Mouse (Mus musculus): ENCODE measurements around the gene Atp6v1f. TPM values are rescaled to one million over a fixed set of nuclear protein-coding genes. Genes with fewer than 3 reads are reported as not detected.

Atp6v1f gene
- polyA plus RNA-seq, 1 experiment from 2014 or later: 248 TPM

- no peaks in the 10 kb centered on the region for H3K27me3 ChIP-seq (ENCODE audit: control insufficient read depth, insufficient read depth, low read length)
- no peak overlapping the region for H3K4me3 ChIP-seq (ENCODE audit: low read length)
- 92% methylated on average over 5 of the region's 5 CpGs for WGBS
- H3K4me2 ChIP-seq (replicated peaks; ENCODE audit: low read depth, low read length): no peak overlapping the region
- ATAC-seq (ENCODE audit: low FRiP score, low TSS enrichment): no peak
- H3K36me3 ChIP-seq (ENCODE audit: control insufficient read depth, insufficient read depth, low read length): peaks cover 7% of the 10 kb centered on the region; the same call in 1 of the 2 replicates
- peaks cover 13% of the 10 kb centered on the region; the same call in 1 of the 2 replicates for H3K4me1 ChIP-seq (ENCODE audit: control insufficient read depth, insufficient read depth, low read length)
- no peak overlapping the region for H3K27ac ChIP-seq (ENCODE audit: low read depth, low read length)
- no peak overlapping the region for H3K9ac ChIP-seq (ENCODE audit: low read depth, low read length)
- no peaks in the 10 kb centered on the region for H3K9me3 ChIP-seq (ENCODE audit: control insufficient read depth, low read length)
These were observed 38.0 kb downstream of the Atp6v1f start for GRCm38 (mm10) chr6:29505493-29505892.

DNA sequence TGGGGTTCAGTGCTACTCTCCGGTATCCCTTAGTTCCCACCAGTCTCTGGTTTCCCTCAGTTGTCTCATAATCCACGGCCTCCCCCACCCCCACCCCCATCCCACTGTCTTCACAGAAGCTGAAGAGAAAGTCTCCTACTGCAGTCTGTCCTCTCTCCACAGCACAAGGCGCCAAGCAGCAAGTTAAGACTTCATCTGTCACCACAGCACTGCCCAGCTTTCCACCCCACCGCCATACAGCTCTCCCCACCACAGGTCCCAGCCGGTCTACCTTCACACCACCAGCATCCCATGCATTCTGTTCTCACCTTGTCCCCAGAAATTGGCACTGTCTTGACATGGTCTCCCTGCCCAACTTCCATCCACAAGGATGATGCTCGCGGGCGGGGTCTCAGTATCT lies 39.3 kb downstream of the Atp6v1f start:
- Histone ChIP-seq H3K4me3 (ENCODE audit: low read length) (peak overlapping the region; percentile 68), H3K4me1 (ENCODE audit: control insufficient read depth, insufficient read depth, low read length) (peaks cover 13% of the 10 kb centered on the region; the same call in 1 of the 2 replicates), H3K27ac (ENCODE audit: low read depth, low read length) (no peak overlapping the region), H3K4me2 (replicated peaks; ENCODE audit: low read depth, low read length) (peak overlapping the region; percentile 72), H3K27me3 (ENCODE audit: control insufficient read depth, insufficient read depth, low read length) (no peaks in the 10 kb centered on the region), H3K9me3 (ENCODE audit: control insufficient read depth, low read length) (no peaks in the 10 kb centered on the region), H3K36me3 (ENCODE audit: control insufficient read depth, insufficient read depth, low read length) (peaks cover 7% of the 10 kb centered on the region; the same call in 1 of the 2 replicates), H3K9ac (ENCODE audit: low read depth, low read length) (peak overlapping the region; percentile 68)
- peak; percentile 2; the same call in 1 of the 2 replicates for ATAC-seq (ENCODE audit: low FRiP score, low TSS enrichment)
- 15% methylated on average over 8 of the region's 8 CpGs for WGBS

GRCm38 (mm10) chr6:29507447-29508309 lies 40.2 kb downstream of the Atp6v1f start, which contains the start of gene Kcp:
Kcp (minus strand) TSS chr6:29507952.
- peak within 1 kb of the TSS; percentile 72 for H3K4me2 ChIP-seq (replicated peaks; ENCODE audit: low read depth, low read length)
- peak within 1 kb of the TSS; percentile 68 for H3K9ac ChIP-seq (ENCODE audit: low read depth, low read length)
- H3K4me3 ChIP-seq (ENCODE audit: low read length): peak within 1 kb of the TSS; percentile 68
- H3K27ac ChIP-seq (ENCODE audit: low read depth, low read length): peak within 1 kb of the TSS; percentile 4; the same call in 1 of the 2 replicates
- no peaks in the 10 kb centered on the region for H3K9me3 ChIP-seq (ENCODE audit: control insufficient read depth, low read length)
- WGBS: 0% methylated on average over 32 of the region's 47 CpGs
- ATAC-seq (ENCODE audit: low FRiP score, low TSS enrichment): peak; percentile 68
- peaks cover 14% of the 10 kb centered on the region; the same call in 1 of the 2 replicates for H3K4me1 ChIP-seq (ENCODE audit: control insufficient read depth, insufficient read depth, low read length)
- H3K27me3 ChIP-seq (ENCODE audit: control insufficient read depth, insufficient read depth, low read length): no peaks in the 10 kb centered on the region
- peaks cover 4% of the 10 kb centered on the region; the same call in 1 of the 2 replicates for H3K36me3 ChIP-seq (ENCODE audit: control insufficient read depth, insufficient read depth, low read length)

GRCm38 (mm10) chr6:29509086-29509485 lies 41.6 kb downstream of the Atp6v1f start:
- no peak overlapping the region for H3K4me3 ChIP-seq (ENCODE audit: low read length)
- ATAC-seq (ENCODE audit: low FRiP score, low TSS enrichment): no peak
- peaks cover under 1% of the 10 kb centered on the region; the same call in 1 of the 2 replicates for H3K36me3 ChIP-seq (ENCODE audit: control insufficient read depth, insufficient read depth, low read length)
- H3K4me1 ChIP-seq (ENCODE audit: control insufficient read depth, insufficient read depth, low read length): peaks cover 23% of the 10 kb centered on the region
- no peak overlapping the region for H3K4me2 ChIP-seq (replicated peaks; ENCODE audit: low read depth, low read length)
- no peaks in the 10 kb centered on the region for H3K9me3 ChIP-seq (ENCODE audit: control insufficient read depth, low read length)
- no peak overlapping the region for H3K9ac ChIP-seq (ENCODE audit: low read depth, low read length)
- H3K27me3 ChIP-seq (ENCODE audit: control insufficient read depth, insufficient read depth, low read length): no peaks in the 10 kb centered on the region
- 0 out of 2 replicates have a peak overlapping the region, but pooled peaks have one; percentile 24 for H3K27ac ChIP-seq (ENCODE audit: low read depth, low read length)
- WGBS: 20% methylated on average over 2 of the region's 2 CpGs

GRCm38 (mm10) chr6:29513284-29513683 lies 45.8 kb downstream of the Atp6v1f start:
- Histone ChIP-seq H3K4me3 (ENCODE audit: low read length) (no peak overlapping the region; the same call in 1 of the 2 replicates), H3K9ac (ENCODE audit: low read depth, low read length) (peak overlapping the region; percentile 37; the same call in 1 of the 2 replicates), H3K9me3 (ENCODE audit: control insufficient read depth, low read length) (no peaks in the 10 kb centered on the region), H3K4me1 (ENCODE audit: control insufficient read depth, insufficient read depth, low read length) (peaks cover 16% of the 10 kb centered on the region), H3K27ac (ENCODE audit: low read depth, low read length) (peak overlapping the region; percentile 87), H3K36me3 (ENCODE audit: control insufficient read depth, insufficient read depth, low read length) (no peaks in the 10 kb centered on the region), H3K27me3 (ENCODE audit: control insufficient read depth, insufficient read depth, low read length) (no peaks in the 10 kb centered on the region), H3K4me2 (replicated peaks; ENCODE audit: low read depth, low read length) (peak overlapping the region; percentile 29)
- ATAC-seq (ENCODE audit: low FRiP score, low TSS enrichment): peak; percentile 90
- WGBS: 1% methylated on average over 11 of the region's 11 CpGs

DNA sequence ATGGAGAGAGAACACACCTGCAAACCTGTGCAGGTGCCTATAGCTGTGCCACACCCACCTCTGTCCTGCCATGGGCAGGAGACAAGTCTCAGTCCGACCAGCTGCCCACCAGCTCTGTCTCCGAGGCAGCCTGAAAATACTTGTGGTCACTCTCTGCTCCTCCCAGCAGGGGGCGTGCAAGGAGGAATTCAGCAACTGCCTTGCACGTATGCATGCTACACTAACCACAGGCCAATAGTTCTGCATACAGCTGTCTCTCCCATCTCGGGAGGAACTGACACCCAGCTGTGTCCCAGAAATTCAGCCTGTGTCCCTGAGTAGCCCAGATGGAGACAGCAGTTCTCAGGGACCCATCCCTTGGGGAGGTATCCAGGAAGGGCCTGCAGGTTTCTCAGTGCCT lies 49.6 kb downstream of the Atp6v1f start:
- Histone ChIP-seq H3K4me1 (ENCODE audit: control insufficient read depth, insufficient read depth, low read length) (peaks cover 9% of the 10 kb centered on the region), H3K9ac (ENCODE audit: low read depth, low read length) (no peak overlapping the region), H3K4me2 (replicated peaks; ENCODE audit: low read depth, low read length) (no peak overlapping the region), H3K27ac (ENCODE audit: low read depth, low read length) (no peak overlapping the region), H3K9me3 (ENCODE audit: control insufficient read depth, low read length) (no peaks in the 10 kb centered on the region), H3K4me3 (ENCODE audit: low read length) (no peak overlapping the region), H3K27me3 (ENCODE audit: control insufficient read depth, insufficient read depth, low read length) (no peaks in the 10 kb centered on the region), H3K36me3 (ENCODE audit: control insufficient read depth, insufficient read depth, low read length) (no peaks in the 10 kb centered on the region)
- peak; percentile 53 for ATAC-seq (ENCODE audit: low FRiP score, low TSS enrichment)
- 8% methylated on average over 5 of the region's 5 CpGs for WGBS

Other genes with a start within 250 kb of the Atp6v1f start
- gene Hilpda, start 195.2 kb upstream of the Atp6v1f start, polyA plus RNA-seq (2014; fragmentation: Nextera tagmentation; extraction: Ambion mirVana): 32.1 and 43.2 TPM in 2 replicates
- 0.27 TPM in 1 of 2 replicates, not detected in the other for gene Fam71f2, start 188.1 kb upstream of the Atp6v1f start, polyA plus RNA-seq (2014; fragmentation: Nextera tagmentation; extraction: Ambion mirVana)
- gene Fam71f1, start 148.6 kb upstream of the Atp6v1f start, polyA plus RNA-seq (2014; fragmentation: Nextera tagmentation; extraction: Ambion mirVana): 0.19 TPM in 1 of 2 replicates, not detected in the other
- gene Calu, start 119.6 kb upstream of the Atp6v1f start, polyA plus RNA-seq (2014; fragmentation: Nextera tagmentation; extraction: Ambion mirVana): 195 and 382 TPM in 2 replicates
- 0.87 and 0.90 TPM in 2 replicates for gene Opn1sw, start 79.2 kb upstream of the Atp6v1f start, polyA plus RNA-seq (2014; fragmentation: Nextera tagmentation; extraction: Ambion mirVana)
- gene Ccdc136, start 71.4 kb upstream of the Atp6v1f start, polyA plus RNA-seq (2014; fragmentation: Nextera tagmentation; extraction: Ambion mirVana): 22.8 and 30.3 TPM in 2 replicates
- gene Flnc, start 34.5 kb upstream of the Atp6v1f start, polyA plus RNA-seq (2014; fragmentation: Nextera tagmentation; extraction: Ambion mirVana): 5.5 and 8.3 TPM in 2 replicates
- 0.49 TPM in 1 of 2 replicates, not detected in the other for gene Atp6v1fnb, start 3.7 kb downstream of the Atp6v1f start, polyA plus RNA-seq (2014; fragmentation: Nextera tagmentation; extraction: Ambion mirVana)
- gene Kcp, start 40.2 kb downstream of the Atp6v1f start, polyA plus RNA-seq (2014; fragmentation: Nextera tagmentation; extraction: Ambion mirVana): 30.0 and 32.8 TPM in 2 replicates
- 4.5 and 5.0 TPM in 2 replicates for gene Irf5, start 58.9 kb downstream of the Atp6v1f start, polyA plus RNA-seq (2014; fragmentation: Nextera tagmentation; extraction: Ambion mirVana)
- 58.8 and 104 TPM in 2 replicates for gene Tnpo3, start 142.2 kb downstream of the Atp6v1f start, polyA plus RNA-seq (2014; fragmentation: Nextera tagmentation; extraction: Ambion mirVana)
- 7.3 and 10.2 TPM in 2 replicates for gene Tspan33, start 226.5 kb downstream of the Atp6v1f start, polyA plus RNA-seq (2014; fragmentation: Nextera tagmentation; extraction: Ambion mirVana)